Mouse (Mus musculus): Measurements from ENCODE around the gene Mtap.

Gene Mtap

GRCm38 (mm10) chr4:89136906-89137541, at the start of gene Mtap:
TSS of gene Mtap (plus strand) at chr4:89137122.
- peak; percentile 84 for DNase-seq (ENCODE audit: low read depth, low spot score)

GRCm38 (mm10) chr4:89089110-89089509, 47.8 kb upstream of the Mtap start:
- no peak for DNase-seq (ENCODE audit: low read depth, low spot score)

- no peak for DNase-seq (ENCODE audit: low read depth, low spot score)
These were observed 46.7 kb upstream of the Mtap start for GRCm38 (mm10) chr4:89090217-89090616.

GRCm38 (mm10) chr4:89092153-89092552, 44.8 kb upstream of the Mtap start:
- DNase-seq (ENCODE audit: low read depth, low spot score): no peak

GRCm38 (mm10) chr4:89094773-89095172, 42.1 kb upstream of the Mtap start:
- no peak for DNase-seq (ENCODE audit: low read depth, low spot score)

GRCm38 (mm10) chr4:89098261-89098660, 38.7 kb upstream of the Mtap start:
- no peak for DNase-seq (ENCODE audit: low read depth, low spot score)

GRCm38 (mm10) chr4:89101276-89101675, 35.6 kb upstream of the Mtap start:
- DNase-seq (ENCODE audit: low read depth, low spot score): no peak

- no peak for DNase-seq (ENCODE audit: low read depth, low spot score)
These were observed 34.6 kb upstream of the Mtap start for GRCm38 (mm10) chr4:89102283-89102682.

GRCm38 (mm10) chr4:89105486-89105885, 31.4 kb upstream of the Mtap start:
- peak; percentile 13 for DNase-seq (ENCODE audit: low read depth, low spot score)

GRCm38 (mm10) chr4:89106505-89106904, 30.4 kb upstream of the Mtap start:
- DNase-seq (ENCODE audit: low read depth, low spot score): no peak

- DNase-seq (ENCODE audit: low read depth, low spot score): no peak
These were observed 24.7 kb upstream of the Mtap start for GRCm38 (mm10) chr4:89112168-89112710.

GRCm38 (mm10) chr4:89112782-89113181, 24.1 kb upstream of the Mtap start:
- DNase-seq (ENCODE audit: low read depth, low spot score): no peak

GRCm38 (mm10) chr4:89116006-89116405, 20.9 kb upstream of the Mtap start:
- DNase-seq (ENCODE audit: low read depth, low spot score): no peak

- DNase-seq (ENCODE audit: low read depth, low spot score): no peak
These were observed 17.0 kb upstream of the Mtap start for GRCm38 (mm10) chr4:89119900-89120299.

- DNase-seq (ENCODE audit: low read depth, low spot score): no peak
These were observed 16.6 kb upstream of the Mtap start for GRCm38 (mm10) chr4:89120353-89120752.

GRCm38 (mm10) chr4:89123446-89124243, 13.3 kb upstream of the Mtap start:
- no peak for DNase-seq (ENCODE audit: low read depth, low spot score)

GRCm38 (mm10) chr4:89127674-89128073, 9.2 kb upstream of the Mtap start:
- no peak for DNase-seq (ENCODE audit: low read depth, low spot score)

- peak; percentile 86 for DNase-seq (ENCODE audit: low read depth, low spot score)
These were observed 8.6 kb upstream of the Mtap start for GRCm38 (mm10) chr4:89128080-89128936.

GRCm38 (mm10) chr4:89128937-89129277, 8.0 kb upstream of the Mtap start:
- DNase-seq (ENCODE audit: low read depth, low spot score): no peak

- DNase-seq (ENCODE audit: low read depth, low spot score): peak; percentile 83
These were observed 7.5 kb upstream of the Mtap start for GRCm38 (mm10) chr4:89129311-89129913.

- no peak for DNase-seq (ENCODE audit: low read depth, low spot score)
These were observed 5.1 kb upstream of the Mtap start for GRCm38 (mm10) chr4:89131795-89132194.

- DNase-seq (ENCODE audit: low read depth, low spot score): no peak
These were observed 566 bp upstream of the Mtap start for GRCm38 (mm10) chr4:89136356-89136755.
